Mouse (Mus musculus) T-helper 1 cell (primary cell): ENCODE data around the gene Slc16a6.

Source experiments
- in situ Hi-C: fragments of 300-600 bp; cut with MboI, MseI; formaldehyde crosslinking; loops from one replicate; pipeline ENCODE4 v1.15.1; 2025; ENCODE audit warnings: high pct_unique_total_duplicates

The Slc16a6 gene

DNA sequence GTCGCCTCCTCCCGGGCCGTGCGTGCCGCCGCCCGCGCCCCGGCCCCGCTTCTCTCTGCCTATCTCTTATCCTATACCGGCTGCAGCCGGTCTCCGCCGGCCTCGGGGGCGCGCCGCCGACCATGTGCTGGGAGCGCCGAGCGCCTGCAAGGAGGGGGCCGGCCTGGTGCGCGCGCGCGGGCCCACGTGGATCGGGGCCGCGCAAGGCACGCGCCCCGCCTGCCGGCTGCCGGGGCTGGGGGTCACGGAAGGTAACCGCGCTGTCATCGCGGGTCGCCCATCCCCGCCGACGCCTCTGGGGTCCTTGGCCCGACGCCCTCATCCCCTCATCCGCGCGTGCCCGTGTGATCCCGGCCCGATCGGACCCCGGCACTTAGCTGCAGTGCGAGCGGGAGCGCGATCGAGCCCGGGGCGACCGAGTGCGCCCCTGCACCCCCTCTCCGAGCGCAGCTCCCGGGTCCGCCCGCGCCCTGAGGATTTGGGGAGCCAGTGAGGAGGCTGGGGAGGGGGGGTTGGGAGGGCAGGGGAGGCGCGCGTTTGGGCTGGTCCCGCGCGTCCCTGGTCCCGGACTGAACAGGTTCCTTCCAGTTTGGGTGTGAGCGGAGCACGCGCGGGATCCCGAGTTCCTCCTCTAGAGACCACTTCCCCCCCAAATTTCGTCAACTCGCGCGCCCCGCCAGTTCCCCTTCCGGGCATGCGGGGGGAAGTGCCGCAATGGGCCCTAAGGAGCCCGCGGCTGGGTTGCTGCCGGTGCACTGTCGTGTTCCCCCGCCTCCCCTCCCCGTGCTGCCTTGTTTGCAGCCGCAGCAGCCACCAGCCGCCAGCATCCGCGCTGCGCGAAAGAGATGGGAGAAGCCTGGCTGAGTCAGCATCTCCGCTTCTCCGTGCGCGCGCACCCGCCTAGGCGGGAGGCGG lies at the start of gene Slc16a6, which contains the start of gene Arsg:
Slc16a6 (minus strand) TSS at position 428 of the 915 bp plus-strand sequence.
Arsg (plus strand) TSS at position 204 of the 915 bp plus-strand sequence.
- in situ Hi-C loops = no loop called here

DNA sequence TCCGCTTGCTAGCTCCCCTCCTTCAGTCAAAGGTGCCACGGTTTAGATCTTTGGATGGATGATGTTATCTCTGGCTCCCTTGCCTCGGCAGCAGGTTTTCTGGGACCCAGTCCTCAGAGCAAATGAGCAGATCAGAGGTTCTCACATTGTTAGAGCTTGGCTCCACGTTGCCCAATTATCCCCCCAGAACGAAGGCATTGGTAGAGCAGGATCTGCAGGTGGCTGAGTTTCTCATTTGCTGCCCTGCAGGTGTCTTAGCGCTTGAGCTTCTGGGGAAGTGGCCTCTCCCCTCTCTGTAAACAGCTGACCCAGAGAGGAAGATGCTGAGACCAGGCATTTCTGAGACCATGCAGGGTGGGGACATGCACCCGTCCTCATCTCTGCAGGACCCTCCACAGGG lies 47.6 kb upstream of the Slc16a6 start:
- in situ Hi-C loops = no loop called here

DNA sequence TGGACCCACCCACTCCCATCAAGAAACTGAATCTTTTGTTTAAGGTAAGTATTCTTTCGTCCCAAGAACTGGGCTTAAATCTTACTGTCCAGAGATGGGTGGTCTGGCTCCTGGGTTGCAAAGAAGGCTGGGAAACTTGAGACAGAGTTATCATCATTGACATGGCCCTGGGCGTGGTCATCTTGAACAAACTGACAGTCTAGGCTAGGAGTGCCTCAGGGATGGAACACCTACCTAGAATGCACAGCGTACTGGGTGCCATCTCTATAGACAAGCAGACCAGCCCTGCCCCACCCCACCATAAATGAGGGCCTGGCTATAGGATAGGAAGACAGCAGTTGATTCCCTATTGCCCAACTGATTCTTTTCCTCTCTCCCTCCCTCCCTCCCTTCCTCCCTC lies 44.4 kb upstream of the Slc16a6 start:
- in situ Hi-C loops = no loop called here

DNA sequence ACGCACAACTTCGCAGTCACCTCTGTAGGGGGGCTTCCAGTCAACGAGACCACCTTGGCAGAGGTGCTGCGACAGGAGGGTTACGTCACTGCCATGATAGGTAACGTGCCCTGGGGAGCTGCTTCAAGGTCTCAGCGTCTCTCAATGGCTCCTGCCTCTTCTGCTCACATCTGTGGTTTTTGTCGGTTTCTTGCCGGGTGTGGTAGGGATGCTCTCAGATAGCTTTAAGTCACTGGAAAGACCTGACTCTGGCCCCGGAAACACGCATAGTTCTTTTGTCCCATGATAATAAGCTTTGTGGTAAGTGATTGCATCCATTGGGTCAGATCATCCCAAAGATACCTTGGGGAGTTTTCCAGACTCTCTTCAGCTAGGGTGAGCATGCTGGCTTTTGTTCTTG lies 43.9 kb upstream of the Slc16a6 start:
- in situ Hi-C loops = no loop called here

DNA sequence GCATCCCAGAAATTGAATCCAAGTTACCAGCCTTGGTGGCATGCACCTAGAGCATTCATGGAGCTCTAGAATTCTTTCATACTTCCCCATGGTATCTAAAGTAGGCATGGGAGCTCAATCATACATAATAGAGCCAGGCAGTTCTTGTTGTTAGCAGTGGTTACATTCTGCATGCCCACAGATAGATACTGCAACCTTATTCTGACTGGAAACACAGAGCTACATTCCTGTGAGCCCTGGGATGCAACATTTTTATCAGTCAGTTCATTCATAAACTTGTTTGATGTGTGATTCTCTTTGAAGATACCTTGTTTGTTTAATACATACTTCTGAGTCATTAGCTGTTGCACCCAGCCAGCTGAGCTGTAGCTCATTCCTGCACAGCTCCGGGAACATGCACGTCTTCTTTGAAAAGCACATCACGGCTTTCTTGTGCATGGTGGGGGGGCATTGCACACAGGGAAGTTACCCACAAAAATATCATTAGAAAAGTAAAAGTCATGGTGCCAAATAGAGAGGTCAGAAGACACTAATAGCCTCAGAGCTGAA lies 40.7 kb upstream of the Slc16a6 start:
- in situ Hi-C loops = no loop called here

DNA sequence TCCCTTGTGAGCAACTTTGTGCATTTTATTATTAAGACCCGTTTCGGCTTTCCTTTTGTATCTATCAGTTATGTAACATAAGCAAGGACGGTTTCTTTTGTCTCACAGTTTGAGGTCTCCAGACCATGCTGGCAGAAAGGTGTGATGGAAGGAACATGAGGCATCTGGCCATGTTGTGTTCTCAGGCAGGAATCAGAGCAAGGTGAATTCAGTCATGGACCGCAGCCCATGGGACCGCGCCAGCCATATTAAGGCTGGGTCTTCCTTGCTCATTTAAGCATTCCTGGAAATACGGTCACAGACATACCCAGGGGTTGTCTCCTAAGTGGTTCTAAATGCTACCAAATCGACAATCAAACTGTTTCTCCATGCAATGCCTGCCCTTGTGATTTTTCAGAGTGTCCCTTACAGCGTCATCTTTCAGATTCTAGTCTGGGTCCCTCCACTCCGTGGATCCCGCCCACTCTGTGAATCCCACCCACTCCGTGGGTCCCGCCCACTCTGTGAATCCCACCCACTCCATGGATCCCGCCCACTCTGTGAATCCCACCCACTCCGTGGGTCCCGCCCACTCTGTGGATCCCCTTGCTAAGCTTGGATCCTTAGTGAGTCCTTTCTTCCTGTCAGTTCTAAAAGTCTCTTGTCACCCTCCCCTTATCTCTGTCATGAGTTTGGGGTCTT lies 39.7 kb upstream of the Slc16a6 start:
- in situ Hi-C loops = no loop called here

DNA sequence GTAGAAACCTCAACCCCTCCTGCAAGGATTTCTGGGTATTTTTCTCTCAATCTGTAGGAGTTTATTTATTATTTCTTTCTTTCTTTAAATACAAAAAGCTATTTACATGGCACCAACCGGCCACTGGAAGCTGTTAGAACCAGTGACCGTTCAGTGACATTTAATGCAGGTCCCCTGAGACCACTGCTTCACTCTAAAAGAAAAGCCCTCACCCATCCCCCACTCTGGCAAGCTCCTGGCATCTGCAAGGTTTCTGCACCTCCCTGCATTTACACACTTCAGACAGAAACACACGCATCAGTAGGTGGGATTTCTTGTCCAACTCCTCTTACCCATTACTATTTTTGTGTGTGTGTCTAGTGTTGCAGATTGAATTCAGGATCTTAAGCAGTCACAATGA lies 33.7 kb upstream of the Slc16a6 start:
- in situ Hi-C loops = no loop called here

DNA sequence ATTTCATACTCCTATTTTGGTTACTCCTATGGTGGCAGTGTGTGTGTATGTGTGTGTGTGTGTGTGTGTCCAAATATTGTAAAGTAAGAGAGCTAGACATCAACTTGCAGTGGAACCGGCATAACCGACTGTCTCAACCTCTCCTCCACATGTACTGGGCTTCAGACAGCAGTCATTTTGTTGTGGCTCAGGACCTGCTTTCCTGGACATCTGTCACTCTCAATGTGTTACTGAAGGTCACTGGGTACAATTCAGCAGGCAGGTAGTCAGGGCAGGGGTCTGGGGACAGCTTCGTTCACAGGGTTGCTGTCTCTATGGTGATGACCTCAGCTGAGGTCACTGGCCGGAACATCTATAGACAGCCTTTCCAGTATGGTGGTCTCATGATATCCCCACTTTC lies 32.4 kb upstream of the Slc16a6 start:
- in situ Hi-C loops = no loop called here

DNA sequence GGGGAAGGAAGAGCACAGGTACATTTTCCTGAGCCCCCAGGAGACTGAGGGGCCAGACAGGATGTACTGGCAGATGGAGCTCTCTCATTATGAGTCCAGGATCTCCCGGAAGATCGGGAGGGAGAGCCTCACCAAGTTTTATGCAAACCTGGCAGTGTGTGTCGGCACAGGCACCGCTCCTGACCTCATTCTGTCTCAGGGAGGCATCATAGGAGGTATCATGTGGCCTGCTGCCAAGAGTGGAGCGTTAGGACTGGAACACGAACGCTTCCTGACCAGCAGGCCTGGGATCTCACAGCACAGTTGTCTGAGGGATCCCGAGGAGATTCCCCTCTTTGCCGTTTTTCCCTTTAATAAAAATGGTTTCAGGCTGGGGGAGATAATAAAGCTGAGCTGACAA lies 31.6 kb upstream of the Slc16a6 start:
- in situ Hi-C loops = loop anchor here (5.0 kb wide), 1 partner anchor 62 kb away; no protein-coding TSS in a partner anchor

DNA sequence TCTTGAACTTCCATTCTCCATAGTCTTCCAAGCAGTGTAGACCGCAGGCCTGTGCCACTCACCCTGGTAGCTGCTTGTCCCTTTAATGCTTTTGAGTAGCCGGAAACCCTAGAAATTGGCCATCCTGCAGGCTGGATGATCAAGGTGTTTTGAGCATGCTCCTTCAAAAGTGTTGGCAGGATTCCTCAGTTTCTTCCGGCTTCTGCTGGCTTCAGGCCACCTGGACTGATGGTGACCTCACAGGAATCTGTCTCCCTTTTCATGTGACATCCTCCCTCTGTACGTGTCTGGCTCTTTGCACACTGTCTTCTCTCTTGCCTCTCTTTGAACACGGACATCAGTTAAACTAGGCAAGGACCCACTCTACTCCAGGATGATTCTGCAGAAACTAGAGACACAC lies 26.8 kb upstream of the Slc16a6 start:
- in situ Hi-C loops = loop anchor here (5.0 kb wide), 1 partner anchor 67 kb away; no protein-coding TSS in a partner anchor

DNA sequence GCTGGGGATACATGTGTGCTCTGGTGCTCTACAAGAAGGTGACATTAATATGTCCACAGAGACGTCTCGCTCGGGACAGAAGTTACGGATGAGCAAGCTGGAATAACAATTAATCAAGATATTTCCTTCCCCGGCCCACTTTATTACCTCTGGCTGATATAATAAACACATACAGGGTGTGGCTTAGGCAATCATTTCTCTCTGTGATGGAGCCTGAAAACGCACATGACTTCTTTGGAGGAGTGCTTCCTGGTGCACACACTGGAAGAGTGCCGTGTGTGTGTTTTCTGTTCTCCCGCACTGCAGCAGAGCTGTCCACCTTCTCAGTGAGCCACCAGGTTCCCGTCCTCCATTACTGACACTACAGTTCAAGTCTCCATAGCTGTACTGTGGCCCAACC lies 24.6 kb upstream of the Slc16a6 start:
- in situ Hi-C loops = loop anchor here (10.0 kb wide), 1 partner anchor 873 kb away; no protein-coding TSS in a partner anchor

DNA sequence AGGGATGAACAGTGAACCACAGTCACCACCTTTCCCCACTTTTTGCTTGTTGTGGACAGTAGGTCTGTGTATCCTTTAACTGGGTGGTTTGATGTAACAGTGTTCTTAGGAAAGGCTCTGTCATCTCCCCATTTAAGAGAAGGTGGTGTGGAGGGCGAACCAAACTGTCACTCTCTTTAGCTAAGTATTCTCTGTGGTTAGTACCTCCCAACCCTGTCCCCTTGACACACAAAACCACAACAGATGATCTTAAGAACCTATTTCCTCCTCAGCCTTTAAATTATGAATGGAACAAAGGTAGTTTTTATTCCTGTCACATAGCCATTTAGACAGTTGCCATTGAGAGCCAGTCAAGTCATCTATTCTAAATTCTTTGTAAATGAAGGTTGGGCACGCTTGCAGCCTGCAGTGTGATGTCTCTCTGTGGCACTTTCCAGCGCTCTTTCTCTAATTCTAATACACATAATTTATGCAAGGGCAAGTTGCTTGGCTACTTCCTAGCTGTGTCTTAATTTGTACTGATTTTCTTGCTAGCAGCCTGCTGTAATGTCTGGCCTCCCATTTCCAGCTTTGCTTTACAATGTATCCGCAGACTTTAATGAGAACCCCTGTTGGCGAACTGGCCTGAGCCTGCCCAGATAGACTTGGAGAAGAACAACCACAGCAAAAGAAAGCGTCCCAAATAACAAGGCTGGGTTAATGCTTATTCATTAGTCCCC lies 23.8 kb upstream of the Slc16a6 start:
- in situ Hi-C loops = loop anchor here (10.0 kb wide), 1 partner anchor 872 kb away; no protein-coding TSS in a partner anchor

DNA sequence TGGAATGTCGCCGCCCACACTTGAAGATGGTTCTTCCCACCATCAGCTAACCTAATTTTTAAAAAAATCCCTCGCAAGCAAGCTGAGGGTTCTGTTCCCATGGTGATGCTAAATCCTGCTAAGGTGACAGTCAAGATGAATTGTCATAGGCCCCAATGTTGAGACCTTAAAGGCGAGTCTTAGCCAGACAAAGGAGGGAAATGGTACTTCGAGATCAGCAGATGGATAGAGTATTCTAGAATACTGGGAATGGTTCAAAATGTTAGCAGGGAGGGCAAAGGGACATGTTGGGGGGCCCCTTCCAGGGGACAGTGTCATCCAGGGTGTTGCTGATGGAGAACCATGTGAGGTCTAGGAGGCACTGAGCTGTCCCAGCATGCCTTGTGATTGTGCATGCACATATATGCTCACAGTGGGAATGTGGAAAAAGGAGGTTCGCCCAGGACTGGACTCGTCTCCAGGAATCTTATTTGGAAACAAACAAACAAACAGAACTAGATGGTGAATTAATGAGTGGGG lies 23.1 kb upstream of the Slc16a6 start:
- in situ Hi-C loops = loop anchor here (10.0 kb wide), 1 partner anchor 872 kb away; no protein-coding TSS in a partner anchor

DNA sequence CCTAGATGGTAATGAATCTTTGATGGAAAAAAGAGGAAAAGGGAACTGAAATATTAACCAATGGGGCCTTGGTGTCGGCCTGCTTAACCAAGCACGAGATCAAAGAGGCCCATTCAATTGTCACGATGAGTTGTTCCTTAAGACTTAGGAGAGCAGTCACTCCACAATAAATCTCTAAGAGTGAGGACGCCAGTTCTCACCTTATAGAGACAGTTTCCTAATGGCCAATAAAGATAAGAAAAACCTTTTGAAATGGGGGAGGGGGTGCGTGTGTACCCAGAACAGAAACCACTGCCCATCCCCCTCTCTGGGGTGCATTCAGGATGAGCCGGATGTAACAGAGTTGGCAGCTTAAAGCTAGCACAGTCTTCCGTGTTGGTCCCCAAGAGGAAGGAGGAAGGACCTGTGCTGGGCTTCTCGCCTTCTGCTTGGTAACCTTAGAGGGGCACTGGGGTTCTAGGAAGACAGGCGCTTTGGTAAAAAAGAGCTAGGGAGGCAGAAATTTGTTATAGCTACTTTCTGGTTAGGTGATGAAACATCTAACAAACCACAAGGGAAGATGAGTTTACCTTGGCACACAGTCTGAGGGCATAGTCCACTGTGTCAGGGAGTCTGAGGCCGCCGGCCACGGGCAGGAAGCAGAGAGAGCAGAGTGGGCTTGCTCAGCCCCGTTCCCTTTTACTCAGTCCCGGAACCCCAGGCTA lies 22.5 kb upstream of the Slc16a6 start:
- in situ Hi-C loops = loop anchor here (10.0 kb wide), 1 partner anchor 871 kb away; no protein-coding TSS in a partner anchor

DNA sequence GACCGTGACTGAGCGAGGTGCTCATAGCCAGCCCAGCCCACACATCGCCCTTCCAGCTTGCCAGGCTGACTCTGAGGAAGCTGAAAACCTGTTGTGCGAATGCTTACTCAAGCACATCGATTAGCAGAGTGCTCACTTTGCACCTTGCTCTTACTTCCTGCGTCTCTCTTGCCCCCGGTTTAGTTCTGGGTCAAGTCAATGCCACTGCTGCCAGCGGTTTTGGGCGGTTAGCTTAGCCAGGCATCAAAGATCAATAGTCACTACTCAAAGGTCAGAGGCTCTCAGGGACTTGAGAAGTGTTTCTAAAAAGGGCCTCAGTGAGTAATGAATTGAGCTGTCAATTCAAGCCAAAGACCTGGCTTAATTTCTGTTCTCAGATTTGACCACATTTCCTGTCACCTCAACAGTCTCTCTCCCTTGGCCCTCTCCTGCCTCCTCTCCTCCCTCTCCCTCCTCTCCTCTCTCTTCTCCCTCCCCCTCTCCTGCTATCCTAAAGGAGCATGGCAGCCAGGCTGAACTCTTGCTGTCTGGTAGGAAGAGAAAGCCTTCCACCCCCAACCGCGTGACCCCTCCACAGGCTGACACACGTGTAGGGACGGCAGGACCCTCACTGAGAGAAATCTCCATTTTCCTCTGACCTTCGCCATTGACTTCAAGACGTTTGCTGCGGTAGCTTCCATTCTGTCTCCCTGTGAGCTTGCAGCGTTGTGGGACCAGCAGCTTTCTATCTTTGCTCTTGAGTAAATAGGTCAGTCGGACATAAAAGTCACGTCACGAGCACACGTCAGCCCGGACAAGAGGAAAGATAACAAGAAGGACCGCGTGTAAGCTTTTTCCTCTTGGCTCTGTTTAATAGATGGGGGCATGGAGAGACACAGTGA lies 21.7 kb upstream of the Slc16a6 start:
- in situ Hi-C loops = loop anchor here (10.0 kb wide), 1 partner anchor 870 kb away; no protein-coding TSS in a partner anchor

DNA sequence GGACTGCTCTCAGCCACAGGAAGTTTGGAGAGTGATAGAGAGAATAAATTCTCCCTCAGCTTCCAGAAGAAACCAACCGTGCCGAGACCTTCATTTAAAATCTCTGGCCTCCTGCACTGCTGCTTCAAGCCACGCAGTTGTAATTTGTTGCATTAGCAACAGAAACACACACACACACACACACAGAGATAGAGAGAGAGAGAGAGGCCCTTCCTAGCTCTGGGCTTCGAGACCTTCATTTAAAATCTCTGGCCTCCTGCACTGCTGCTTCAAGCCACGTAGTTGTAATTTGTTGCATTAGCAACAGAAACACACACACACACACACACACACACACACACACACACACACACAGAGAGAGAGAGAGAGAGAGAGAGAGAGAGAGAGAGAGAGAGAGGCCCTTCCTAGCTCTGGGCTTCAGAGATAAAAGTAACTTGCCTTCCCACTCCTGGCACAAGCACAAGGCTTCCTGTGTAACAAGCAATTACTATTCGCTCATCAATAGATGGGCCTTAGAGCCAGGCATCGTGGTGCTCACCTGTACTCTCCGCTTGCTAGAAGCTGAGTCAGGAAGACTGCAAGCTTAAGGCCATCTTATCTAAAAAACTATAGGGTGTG lies 19.6 kb upstream of the Slc16a6 start:
- in situ Hi-C loops = loop anchor here (10.0 kb wide), 1 partner anchor 868 kb away; no protein-coding TSS in a partner anchor

DNA sequence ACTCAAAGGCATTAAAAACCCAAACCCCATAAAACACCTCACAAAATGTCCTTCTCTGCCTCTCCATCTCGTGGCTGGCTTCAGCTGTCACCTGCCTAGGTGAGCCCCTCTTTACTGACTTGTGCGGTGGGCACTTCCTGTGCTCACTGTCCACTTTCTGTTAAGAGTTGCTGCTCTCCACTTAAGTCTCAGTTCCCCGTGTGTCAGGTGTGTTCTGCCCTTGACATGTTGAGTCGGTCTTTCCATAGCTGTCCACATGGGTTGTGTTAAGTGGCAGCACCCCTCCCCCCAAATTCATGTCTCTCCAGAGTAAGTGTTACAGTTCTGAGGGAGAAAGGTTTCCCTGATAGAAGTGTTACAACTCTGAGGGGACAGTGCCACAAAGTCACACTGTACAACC lies 18.4 kb upstream of the Slc16a6 start:
- in situ Hi-C loops = loop anchor here (10.0 kb wide), 1 partner anchor 867 kb away; no protein-coding TSS in a partner anchor

DNA sequence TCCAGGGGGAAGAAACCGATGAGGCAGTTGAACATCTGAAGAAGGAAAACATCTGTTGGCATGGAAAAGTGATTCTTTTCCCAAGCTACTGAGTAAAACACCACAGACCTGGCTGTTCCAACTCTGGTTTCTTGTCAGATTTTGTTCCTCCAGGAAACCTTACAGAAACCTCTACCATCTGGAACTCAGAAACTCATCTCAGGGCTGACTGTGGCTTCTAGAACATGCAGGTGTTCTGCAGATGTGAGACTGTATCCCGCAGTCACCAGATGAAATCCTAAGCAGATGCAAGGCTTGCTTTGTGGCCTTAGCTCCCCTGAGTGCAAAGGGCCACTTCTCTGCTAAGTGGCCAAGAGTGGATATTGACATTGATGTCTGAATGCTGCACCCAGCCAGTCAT lies 16.4 kb upstream of the Slc16a6 start:
- in situ Hi-C loops = loop anchor here (10.0 kb wide), 1 partner anchor 865 kb away; no protein-coding TSS in a partner anchor
